Mouse (Mus musculus) embryo, embryonic 9.5 days (tissue): Measurements from ENCODE around the gene Ccdc194.

ENCODE experiments used
- DNase-seq: peaks from one replicate; pipeline ENCODE4 v3.0.0-alpha.2; 2017; ENCODE audit errors: extremely low spot score

The Ccdc194 gene

GRCm38 (mm10) chr8:71476099-71476940 lies 49.2 kb downstream of the Ccdc194 start:
- peak; percentile 88 for DNase-seq

- no peak for DNase-seq
Measured at GRCm38 (mm10) chr8:71475702-71476075, 49.8 kb downstream of the Ccdc194 start.

- no peak for DNase-seq
Measured at GRCm38 (mm10) chr8:71474785-71475701, 50.5 kb downstream of the Ccdc194 start.

GRCm38 (mm10) chr8:71474344-71474743 lies 51.2 kb downstream of the Ccdc194 start:
- DNase-seq, result no peak

- DNase-seq, result no peak
Measured at GRCm38 (mm10) chr8:71472601-71473386, 52.7 kb downstream of the Ccdc194 start.

GRCm38 (mm10) chr8:71471861-71472260 lies 53.6 kb downstream of the Ccdc194 start:
- DNase-seq, result no peak

- DNase-seq, result no peak
Measured at GRCm38 (mm10) chr8:71470913-71471255, 54.6 kb downstream of the Ccdc194 start.

GRCm38 (mm10) chr8:71470146-71470912 lies 55.2 kb downstream of the Ccdc194 start:
- no peak for DNase-seq
